Mouse (Mus musculus): ENCODE measurements at regions not wholly inside any gene's neighbourhood (a gene's known extent, or its start where the extent isn't known, plus 50 kb on each side); places are given as distances from the start of the nearest gene placed in this dataset.

DNA sequence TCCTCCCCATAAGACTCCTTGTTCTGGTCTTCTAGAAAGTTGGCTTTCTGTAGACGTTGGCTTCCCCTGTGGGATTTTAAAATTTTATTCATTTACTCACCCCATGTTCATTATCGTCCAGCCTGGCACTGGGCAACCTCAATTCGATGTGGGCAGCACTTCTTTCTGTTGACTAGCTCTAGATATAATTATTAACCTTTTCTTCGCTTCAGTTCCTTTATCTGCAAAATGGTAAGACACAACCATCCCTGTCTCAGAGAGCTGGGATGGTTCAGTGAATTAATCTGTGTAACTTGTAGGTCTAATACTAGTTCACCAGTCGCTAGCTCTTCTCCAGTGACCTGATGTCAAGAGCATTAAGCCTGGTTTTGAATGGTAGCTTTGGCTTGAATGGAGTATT is 89.9 kb upstream of the Plxnc1 start:
- no peak for TF ChIP-seq POLR2A (IDR thresholded peaks at IDR 0.05; ENCODE audit: control insufficient read depth, extremely low read depth, insufficient read depth, low read length, poor library complexity)
- no peak for TF ChIP-seq CTCF (IDR thresholded peaks at IDR 0.05; ENCODE audit: borderline replicate concordance, control insufficient read depth, extremely low read depth, insufficient read depth, low read length, poor library complexity)

All from thymus, adult 2 months (tissue).